Mouse (Mus musculus): ENCODE measurements at regions not wholly inside any gene's neighbourhood (a gene's known extent, or its start where the extent isn't known, plus 50 kb on each side); places are given as distances from the start of the nearest gene placed in this dataset.
"Not testable (repeated sequence)": the region's sequence is repeated elsewhere in the genome, so short reads cannot be mapped to it uniquely, and the experiment has no call there.

DNA sequence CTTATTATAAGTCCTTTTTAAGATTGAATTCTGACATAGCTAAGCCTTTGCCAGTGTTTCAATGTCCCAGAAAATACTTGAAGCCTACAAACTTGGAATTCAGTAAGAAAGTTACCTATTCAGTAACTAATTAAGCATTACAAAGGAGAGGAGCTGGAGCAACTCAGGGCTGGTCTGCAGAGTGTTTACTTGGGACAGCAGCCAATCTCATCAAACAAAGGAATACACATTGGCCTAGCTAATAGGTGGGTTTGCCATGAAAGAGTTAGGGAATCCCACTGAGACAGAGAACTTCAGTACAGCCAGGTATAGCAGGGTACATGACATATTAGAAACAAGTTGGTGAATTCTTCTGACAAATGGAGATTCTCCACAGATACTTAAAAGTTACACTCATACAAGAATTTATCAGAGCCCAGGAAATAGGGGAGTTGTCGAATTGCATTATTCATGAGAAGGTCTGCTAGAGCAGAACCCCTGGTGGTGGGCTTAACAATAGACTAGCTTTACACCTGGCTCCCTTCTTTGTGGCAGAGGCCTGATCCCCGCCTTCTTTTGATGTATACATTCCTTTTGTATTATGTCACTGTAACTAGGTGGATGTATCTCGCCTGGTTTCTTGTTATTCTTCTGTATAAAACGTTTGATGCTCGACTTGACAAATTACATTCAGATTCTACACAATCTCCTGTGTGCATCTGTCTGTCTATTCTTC is 525.2 kb downstream of the 4930447F04Rik start:
- not testable (repeated sequence) for DNase-seq (ENCODE audit: low spot score)

DNA sequence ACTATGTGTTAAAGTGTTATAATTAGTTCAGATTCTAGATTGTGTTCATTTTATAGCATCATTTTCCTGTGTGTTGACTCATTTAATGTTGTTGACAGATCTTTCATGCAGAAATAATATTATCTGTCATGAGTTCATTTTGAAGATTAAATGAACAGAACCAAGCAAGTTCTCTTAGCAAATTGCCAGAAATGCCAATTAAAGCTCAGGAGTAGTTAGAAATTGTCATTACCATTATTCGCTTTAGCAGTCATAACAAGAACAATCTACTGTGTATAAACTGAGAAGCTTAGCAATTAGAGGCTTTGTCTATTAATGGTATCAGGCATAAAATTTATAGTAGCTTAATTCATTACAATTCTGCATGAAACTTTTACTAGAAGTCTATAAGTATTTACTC is 534.2 kb downstream of the 4930447F04Rik start:
- DNase-seq (ENCODE audit: low spot score): no peak

DNA sequence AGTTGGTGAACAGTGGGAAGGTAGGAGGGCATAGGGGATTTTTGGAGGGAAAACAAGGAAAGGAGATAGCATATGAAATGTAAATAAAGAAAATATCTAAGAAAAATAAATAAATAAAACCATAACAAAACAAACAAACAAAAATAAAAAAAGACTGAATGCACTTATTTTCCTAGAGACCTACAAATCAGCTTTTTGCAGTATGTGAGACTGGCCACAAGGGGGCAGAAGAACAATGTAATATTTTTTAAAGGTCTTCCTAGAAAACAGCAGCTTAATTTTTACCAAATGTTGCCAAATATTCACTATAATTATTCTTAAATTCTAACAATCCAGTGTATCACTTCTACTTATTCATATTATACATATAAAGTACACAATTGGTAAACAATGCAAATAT is 569.4 kb downstream of the 4930447F04Rik start:
- DNase-seq (ENCODE audit: low spot score): peak; percentile 5

DNA sequence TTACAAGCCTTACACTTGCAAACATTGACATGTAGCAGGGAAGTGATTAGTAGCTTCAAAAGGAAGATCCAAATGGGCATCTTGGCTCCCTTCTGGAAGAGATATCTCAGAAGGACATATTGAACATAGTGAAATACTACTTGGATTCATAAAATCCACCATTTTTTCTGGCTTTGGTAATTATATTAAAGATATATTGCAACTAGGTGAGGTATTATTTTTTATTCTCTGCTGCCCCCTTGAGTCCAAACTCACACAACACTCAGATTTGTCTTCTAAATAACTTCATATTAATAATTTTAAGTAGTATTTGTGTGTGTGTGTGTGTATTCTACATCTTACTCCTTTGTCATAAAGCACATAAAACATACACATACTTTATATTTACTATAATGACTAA is 588.5 kb downstream of the 4930447F04Rik start:
- no peak for DNase-seq (ENCODE audit: low spot score)
